In the genomic region with DNA sequence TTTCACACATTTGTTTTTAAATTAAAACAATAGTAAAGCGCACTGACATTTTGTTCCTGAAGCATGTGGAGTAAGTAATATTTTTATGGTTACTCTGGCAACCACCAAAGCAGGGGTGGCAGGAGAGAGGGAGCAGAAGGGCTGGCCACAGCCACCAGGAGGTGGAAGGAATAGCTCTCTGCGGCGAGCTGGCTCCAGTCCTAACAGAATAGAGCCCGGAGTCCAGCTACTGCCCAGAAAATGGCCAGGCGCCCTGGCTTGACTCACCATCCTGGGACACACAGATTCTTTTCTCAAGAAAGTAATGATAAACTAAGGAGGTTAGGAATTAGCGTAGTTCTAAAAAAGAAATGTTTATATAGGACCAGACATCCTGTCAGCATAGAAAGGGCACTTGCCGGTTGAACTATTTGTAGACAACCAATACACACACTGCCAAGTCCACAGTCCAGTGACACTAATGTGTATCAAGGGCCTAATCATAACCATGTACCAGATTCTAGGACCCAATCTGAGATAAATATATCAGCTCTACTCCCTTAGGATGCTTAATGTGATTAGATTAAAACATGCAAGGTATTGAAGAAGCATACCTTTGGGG, we compare ENCODE assay signal across 10 mouse cellular contexts. TPM values are rescaled to one million over a fixed set of nuclear protein-coding genes. Genes with fewer than 3 reads are reported as not detected.
DNase-seq lines count a peak whose midpoint lies in the region; ATAC-seq and TF ChIP-seq lines count a peak whose summit lies in the region.
"Had no signal": no experiment of that assay in that cellular context is flagged by ENCODE, and none has a peak within 500 bp of the region (broad histone marks: within the 10 kb centered on the region; RNA-seq: fewer than 3 reads in every experiment).

No protein-coding gene starts in this region.

- no peak overlapping the region for H3K9ac ChIP-seq in hindbrain, embryonic 16.5 days (ENCODE audit: low read depth, low read length)
- H3K9ac ChIP-seq in hindbrain, embryonic 12.5 days, result no peak overlapping the region
- H3K9ac ChIP-seq in heart, adult 2 months (ENCODE audit: low read depth, low read length), result no peak overlapping the region
- no peak overlapping the region for H3K9ac ChIP-seq in liver, embryonic 12.5 days
- H3K9ac ChIP-seq in forebrain, embryonic 14.5 days (ENCODE audit: low read length), result no peak overlapping the region
- H3K9ac ChIP-seq: neural tube, embryonic 13.5 days had no signal

- H3K4me1 ChIP-seq in hindbrain, embryonic 16.5 days (ENCODE audit: control insufficient read depth, insufficient read depth, low read depth, low read length), result no peaks in the 10 kb centered on the region
- H3K4me1 ChIP-seq in hindbrain, embryonic 12.5 days, result no peaks in the 10 kb centered on the region
- H3K4me1 ChIP-seq in heart, adult 2 months (ENCODE audit: control insufficient read depth, insufficient read depth, low read length), result peaks cover 4% of the 10 kb centered on the region
- peaks cover 10% of the 10 kb centered on the region for H3K4me1 ChIP-seq in liver, embryonic 12.5 days
- no peaks in the 10 kb centered on the region for H3K4me1 ChIP-seq in forebrain, embryonic 14.5 days (ENCODE audit: control insufficient read depth, insufficient read depth, low read length)
- H3K4me1 ChIP-seq in forebrain, embryonic 10.5 days, result no peaks in the 10 kb centered on the region
- H3K4me1 ChIP-seq: neural tube, embryonic 13.5 days had no signal

- ATAC-seq in hindbrain, embryonic 16.5 days, result peak; percentile 76; the same call in 1 of the 2 replicates
- no peak for ATAC-seq in hindbrain, embryonic 12.5 days (ENCODE audit: low FRiP score)
- peak; percentile 95 for ATAC-seq in cerebellum, adult (ENCODE audit: insufficient number of reproducible peaks, low FRiP score, low TSS enrichment)
- no peak for ATAC-seq in liver, embryonic 12.5 days
- no peak for ATAC-seq in forebrain, embryonic 14.5 days

- no peak overlapping the region for H3K4me3 ChIP-seq in hindbrain, embryonic 16.5 days (ENCODE audit: low read length)
- no peak overlapping the region for H3K4me3 ChIP-seq in hindbrain, embryonic 12.5 days
- H3K4me3 ChIP-seq in heart, adult 2 months, result no peak overlapping the region
- no peak overlapping the region for H3K4me3 ChIP-seq in liver, embryonic 12.5 days
- H3K4me3 ChIP-seq in forebrain, embryonic 14.5 days (ENCODE audit: low read depth, low read length), result no peak overlapping the region
- no peak overlapping the region for H3K4me3 ChIP-seq in forebrain, embryonic 10.5 days
- H3K4me3 ChIP-seq: neural tube, embryonic 13.5 days had no signal

- TF ChIP-seq POLR2A in heart, adult 2 months (IDR thresholded peaks at IDR 0.05; ENCODE audit: insufficient read depth, low read depth, low read length), result no peak

- intact Hi-C loops in heart, adult 2 months (cut with DNase I), result no loop called here

- no peak for TF ChIP-seq EP300 in heart, adult 2 months (IDR thresholded peaks at IDR 0.05; ENCODE audit: insufficient read depth, low read depth, low read length)

- H3K9me3 ChIP-seq in hindbrain, embryonic 16.5 days (ENCODE audit: control insufficient read depth, low read length), result no peaks in the 10 kb centered on the region
- no peaks in the 10 kb centered on the region for H3K9me3 ChIP-seq in hindbrain, embryonic 12.5 days (replicated peaks)
- no peaks in the 10 kb centered on the region for H3K9me3 ChIP-seq in liver, embryonic 12.5 days (replicated peaks)
- no peaks in the 10 kb centered on the region for H3K9me3 ChIP-seq in forebrain, embryonic 14.5 days (replicated peaks; ENCODE audit: control insufficient read depth, low read length)
- H3K9me3 ChIP-seq in forebrain, embryonic 10.5 days, result no peaks in the 10 kb centered on the region
- H3K9me3 ChIP-seq: neural tube, embryonic 13.5 days had no signal

- peak; percentile 53 for TF ChIP-seq CTCF in heart, adult 2 months (IDR thresholded peaks at IDR 0.05)

- WGBS in hindbrain, embryonic 16.5 days, result 64% methylated on average over 7 of the region's 7 CpGs
- WGBS in hindbrain, embryonic 12.5 days, result 76% methylated on average over 7 of the region's 7 CpGs
- 16% methylated on average over 7 of the region's 7 CpGs for WGBS in heart, adult 2 months
- WGBS in liver, embryonic 12.5 days (ENCODE audit: insufficient replicate concordance), result 74% methylated on average over 7 of the region's 7 CpGs
- WGBS in forebrain, embryonic 14.5 days, result 85% methylated on average over 7 of the region's 7 CpGs
- 85% methylated on average over 7 of the region's 7 CpGs for WGBS in forebrain, embryonic 10.5 days

- H3K27me3 ChIP-seq in hindbrain, embryonic 16.5 days (replicated peaks; ENCODE audit: control insufficient read depth, insufficient read depth, low read length), result no peaks in the 10 kb centered on the region
- H3K27me3 ChIP-seq in hindbrain, embryonic 12.5 days, result no peaks in the 10 kb centered on the region
- no peaks in the 10 kb centered on the region for H3K27me3 ChIP-seq in heart, adult 2 months (ENCODE audit: control insufficient read depth, insufficient read depth, low read length)
- H3K27me3 ChIP-seq in liver, embryonic 12.5 days (replicated peaks), result no peaks in the 10 kb centered on the region
- H3K27me3 ChIP-seq in forebrain, embryonic 14.5 days (replicated peaks; ENCODE audit: control insufficient read depth, insufficient read depth, low read length), result no peaks in the 10 kb centered on the region
- H3K27me3 ChIP-seq in forebrain, embryonic 10.5 days (ENCODE audit: poor library complexity, severe bottlenecking), result no peaks in the 10 kb centered on the region
- H3K27me3 ChIP-seq: neural tube, embryonic 13.5 days had no signal

- peak; percentile 62 to 81 for DNase-seq in heart, adult 2 months
- DNase-seq in layer of hippocampus, postnatal 36 days, result peak; percentile 27 to 39
- no peak for DNase-seq in forebrain, embryonic 14.5 days (ENCODE audit: low spot score)
- no peak for DNase-seq in forebrain, embryonic 10.5 days (ENCODE audit: extremely low spot score, low spot score)
- DNase-seq: liver had no signal

- no peaks in the 10 kb centered on the region for H3K36me3 ChIP-seq in hindbrain, embryonic 16.5 days (ENCODE audit: control insufficient read depth, insufficient read depth, low read length)
- H3K36me3 ChIP-seq in hindbrain, embryonic 12.5 days, result no peaks in the 10 kb centered on the region
- 0 out of 2 replicates have a peak, but pooled peaks cover under 1% of the 10 kb centered on the region for H3K36me3 ChIP-seq in heart, adult 2 months (ENCODE audit: control insufficient read depth, insufficient read depth, low read length)
- H3K36me3 ChIP-seq in liver, embryonic 12.5 days, result no peaks in the 10 kb centered on the region
- no peaks in the 10 kb centered on the region for H3K36me3 ChIP-seq in forebrain, embryonic 14.5 days (ENCODE audit: control insufficient read depth, insufficient read depth, low read length)
- H3K36me3 ChIP-seq in forebrain, embryonic 10.5 days (replicated peaks), result no peaks in the 10 kb centered on the region
- H3K36me3 ChIP-seq: neural tube, embryonic 13.5 days had no signal

- no peak overlapping the region for H3K4me2 ChIP-seq in hindbrain, embryonic 16.5 days (ENCODE audit: low read length)
- H3K4me2 ChIP-seq in hindbrain, embryonic 12.5 days (replicated peaks), result no peak overlapping the region
- H3K4me2 ChIP-seq in liver, embryonic 12.5 days, result no peak overlapping the region
- H3K4me2 ChIP-seq in forebrain, embryonic 14.5 days (ENCODE audit: low read length), result no peak overlapping the region
- H3K4me2 ChIP-seq: neural tube, embryonic 13.5 days had no signal

- H3K79me2 ChIP-seq in heart, adult 2 months (replicated peaks; ENCODE audit: control insufficient read depth, insufficient read depth, low read length), result no peaks in the 10 kb centered on the region

- H3K27ac ChIP-seq in hindbrain, embryonic 16.5 days (ENCODE audit: low read depth, low read length), result no peak overlapping the region
- H3K27ac ChIP-seq in hindbrain, embryonic 12.5 days, result no peak overlapping the region
- peak overlapping the region; percentile 77 for H3K27ac ChIP-seq in heart, adult 2 months
- no peak overlapping the region for H3K27ac ChIP-seq in liver, embryonic 12.5 days
- no peak overlapping the region for H3K27ac ChIP-seq in forebrain, embryonic 14.5 days (ENCODE audit: low read depth, low read length)
- no peak overlapping the region for H3K27ac ChIP-seq in forebrain, embryonic 10.5 days
- H3K27ac ChIP-seq: neural tube, embryonic 13.5 days had no signal

RNA-seq across cellular contexts. Expression of a gene that starts 18.3 kb away (rescaled TPM):
- 3.6 and 5.0 TPM in 2 replicates for polyA plus RNA-seq in hindbrain, embryonic 16.5 days (2015; fragmentation: Nextera tagmentation; extraction: Ambion mirVana)
- polyA plus RNA-seq in hindbrain, embryonic 12.5 days (2016; fragmentation: Nextera tagmentation; extraction: Ambion mirVana), result 1.1 and 1.3 TPM in 2 replicates
- 1,000 to 10,000 TPM in 1 of 2 experiments, 100 to 1,000 TPM in 1; 877 to 1,020 TPM for total RNA-seq in heart, adult 2 months (2021)
- polyA plus RNA-seq in heart, adult 2 months (2012; rRNA removed), result 127 and 264 TPM in 2 replicates
- total RNA-seq in layer of hippocampus, postnatal 36 days (2021), result 100 to 1,000 TPM; 237 to 265 TPM
- polyA plus RNA-seq in liver, embryonic 12.5 days (2016; fragmentation: Nextera tagmentation; extraction: Ambion mirVana), result 0.20 and 0.62 TPM in 2 replicates
- 0.76 and 2.1 TPM in 2 replicates for polyA plus RNA-seq in forebrain, embryonic 14.5 days (2014; fragmentation: Nextera tagmentation; extraction: Ambion mirVana)
- polyA plus RNA-seq in forebrain, embryonic 10.5 days (2016; fragmentation: Nextera tagmentation; extraction: Ambion mirVana), result 0.14 and 0.19 TPM in 2 replicates

Comparison
In these comparisons a context has a peak if more than half of its experiments do, and no peak if none do; other contexts are left out.
1. ATAC-seq: peak in hindbrain, embryonic 16.5 days (single experiment) and cerebellum, adult (single experiment); none in hindbrain, embryonic 12.5 days (single experiment), liver, embryonic 12.5 days (single experiment) and forebrain, embryonic 14.5 days (single experiment).
2. DNase-seq: peak in heart, adult 2 months (2 of 2) and layer of hippocampus, postnatal 36 days (2 of 2); none in forebrain, embryonic 14.5 days (single experiment) and forebrain, embryonic 10.5 days (single experiment).
3. RNA of a gene that starts 18.3 kb away (polyA plus RNA-seq): 127 to 264 TPM in heart, adult 2 months; 3.6 to 5.0 TPM in hindbrain, embryonic 16.5 days, 1.1 to 1.3 TPM in hindbrain, embryonic 12.5 days, 0.76 to 2.1 TPM in forebrain, embryonic 14.5 days, 0.20 to 0.62 TPM in liver, embryonic 12.5 days and 0.14 to 0.19 TPM in forebrain, embryonic 10.5 days; every median in the first group is over 10 times any median in the second.